Mouse (Mus musculus): Measurements from ENCODE around the gene Pdxp. TPM values are rescaled to one million over a fixed set of nuclear protein-coding genes. Genes with fewer than 3 reads are reported as not detected.

The Pdxp gene
- 1 to 10 TPM; 1.3 to 1.9 TPM for total RNA-seq (2021)
- long read RNA-seq, experiment 1, partial matches to known transcripts, result 0 of 1 reads
- long read RNA-seq, experiment 1, other reads (novel, unspliced or antisense), result 0 of 1 reads
- long read RNA-seq, experiment 2, partial matches to known transcripts, result 0 of 1 reads
- long read RNA-seq, experiment 2, other reads (novel, unspliced or antisense), result 0 of 1 reads

DNA sequence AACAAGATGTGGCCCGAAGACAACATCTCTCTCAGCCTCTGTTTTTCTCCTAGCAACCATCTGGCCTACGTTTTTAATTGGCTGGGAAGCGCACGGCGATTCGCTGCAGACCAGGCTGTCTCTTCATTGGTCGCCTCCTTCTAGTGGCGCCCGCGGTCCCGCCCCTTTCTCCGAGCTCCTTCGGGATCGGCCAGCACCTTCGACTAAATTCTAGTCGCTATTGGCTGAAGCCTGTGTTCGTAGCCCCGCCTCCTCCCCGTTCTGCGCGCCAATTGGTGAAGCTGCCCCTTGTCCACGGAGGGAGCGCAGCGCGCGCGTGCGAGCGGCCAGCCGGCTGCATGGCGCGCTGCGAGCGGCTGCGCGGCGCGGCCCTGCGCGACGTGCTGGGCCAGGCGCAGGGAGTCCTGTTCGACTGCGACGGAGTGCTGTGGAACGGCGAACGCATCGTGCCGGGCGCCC lies at the start of gene Pdxp:
Gene Pdxp, plus strand, starts transcription at position 288 of the 459 bp plus-strand sequence.
- DNase-seq (ENCODE audit: low spot score), result peak; percentile 93

- DNase-seq (ENCODE audit: low spot score), result no peak
Observed at GRCm38 (mm10) chr15:78868398-78868797, 45.3 kb upstream of the Pdxp start.

DNA sequence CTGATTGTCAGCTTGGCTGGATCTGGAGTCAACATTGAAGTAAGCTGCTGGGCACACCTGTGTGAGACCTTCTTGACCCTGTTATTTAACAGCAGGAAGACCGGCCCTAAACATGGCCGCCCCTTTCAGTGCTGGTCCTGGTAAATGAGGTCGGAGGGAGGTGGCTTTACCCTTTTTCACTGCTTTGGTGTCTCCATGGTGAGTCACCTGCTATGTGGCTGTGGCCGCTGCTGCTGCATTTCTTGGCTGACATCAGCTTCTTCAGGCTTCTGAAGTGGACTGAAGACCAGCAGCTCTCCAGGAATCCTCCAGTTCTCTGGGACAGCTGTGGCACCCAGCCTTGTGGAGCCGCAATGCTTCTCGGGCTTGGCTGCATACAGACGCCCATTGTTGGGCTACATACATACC lies 44.9 kb upstream of the Pdxp start:
- DNase-seq (ENCODE audit: low spot score), result no peak

DNA sequence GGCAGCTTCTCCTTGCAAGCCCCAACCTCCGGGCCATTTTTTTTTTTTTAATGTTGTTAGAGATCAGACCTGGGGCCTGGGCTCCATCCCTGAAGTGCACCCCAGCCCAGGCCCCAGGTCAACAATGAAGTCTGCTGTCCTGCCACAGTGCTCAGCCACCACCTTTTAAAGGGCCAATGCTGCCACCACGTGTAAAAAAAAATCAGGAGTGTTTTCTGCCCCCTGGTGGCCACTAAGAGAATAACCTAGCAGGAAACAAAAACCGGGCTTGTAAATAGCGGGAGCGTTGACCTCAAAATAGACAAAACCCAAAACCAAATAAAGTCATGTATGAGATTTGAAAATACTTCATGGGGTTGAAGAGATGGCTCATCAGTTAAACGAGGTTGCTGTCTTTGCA lies 43.9 kb upstream of the Pdxp start:
- peak; percentile 51 for DNase-seq (ENCODE audit: low spot score)

GRCm38 (mm10) chr15:78872021-78872608 lies 41.6 kb upstream of the Pdxp start:
- DNase-seq (ENCODE audit: low spot score), result no peak

DNA sequence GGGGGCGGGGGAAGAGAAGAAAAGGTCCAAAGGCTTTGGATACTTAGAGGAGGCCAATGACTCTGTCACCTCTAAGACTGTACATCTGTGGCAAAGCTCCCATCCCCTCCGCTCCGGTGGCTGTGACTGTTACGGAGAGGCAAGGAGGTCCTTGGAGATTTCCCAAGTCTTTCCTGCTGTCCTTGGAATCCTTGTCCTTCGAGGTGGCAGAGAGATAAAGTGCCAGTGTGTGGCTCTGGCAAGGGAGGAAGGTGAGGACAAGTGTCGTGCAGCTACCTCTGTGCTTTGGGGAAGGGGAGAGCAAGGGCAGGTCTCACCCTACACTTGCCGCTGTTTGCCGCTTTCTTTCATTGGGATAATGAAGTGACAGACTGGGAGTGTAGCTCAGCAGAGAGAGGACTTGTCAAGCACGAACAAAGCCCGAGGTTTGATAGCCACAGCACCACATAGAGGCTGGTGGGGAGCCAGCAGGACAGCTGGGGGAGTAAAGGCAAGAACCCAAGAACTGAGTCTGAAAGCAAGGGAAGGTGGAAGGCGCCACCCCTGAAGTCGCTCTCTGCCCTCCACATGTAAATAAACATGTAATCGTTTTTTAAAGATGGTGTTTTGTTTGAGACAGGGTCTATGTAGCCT lies 39.8 kb upstream of the Pdxp start:
- DNase-seq (ENCODE audit: low spot score), result no peak

DNA sequence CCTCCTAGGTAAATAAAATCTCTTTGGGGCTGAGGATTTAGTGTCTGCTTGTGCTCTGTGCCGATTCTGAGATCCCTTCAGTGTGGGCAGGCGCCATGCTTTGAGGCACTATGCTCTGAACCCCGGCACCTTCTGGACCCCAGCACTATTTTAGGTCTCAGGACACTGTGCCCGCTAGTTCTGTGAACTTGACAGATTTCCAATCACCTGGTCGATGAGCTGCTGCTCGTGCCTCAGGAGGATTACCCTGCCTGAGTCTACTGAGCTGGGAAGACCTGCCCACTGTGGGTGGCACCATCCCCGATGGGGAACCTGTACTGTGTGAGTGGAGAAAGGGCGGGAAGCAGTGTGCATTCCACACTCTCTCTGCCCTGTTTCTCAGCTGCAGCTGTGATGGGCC lies 38.7 kb upstream of the Pdxp start:
- no peak for DNase-seq (ENCODE audit: low spot score)

DNA sequence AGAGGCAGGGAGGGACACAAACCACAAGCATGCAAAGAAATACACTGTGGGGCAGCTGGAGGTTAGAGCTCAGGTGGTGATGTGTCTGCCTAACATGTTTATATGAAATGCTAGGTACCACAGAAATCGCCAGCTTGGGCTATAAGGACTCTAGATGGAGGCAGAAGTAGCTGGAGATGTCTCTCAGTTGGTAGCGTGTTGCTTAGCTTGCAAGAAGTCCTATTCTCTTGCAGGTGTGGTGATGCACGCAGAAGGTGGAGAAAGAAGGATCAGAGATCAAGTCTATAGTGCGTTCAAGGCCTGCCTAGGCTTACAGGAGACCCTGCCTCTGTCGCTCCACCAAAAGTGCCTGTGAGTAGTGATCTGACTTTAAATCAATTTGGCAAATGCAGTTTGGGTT lies 38.2 kb upstream of the Pdxp start:
- DNase-seq (ENCODE audit: low spot score), result no peak

GRCm38 (mm10) chr15:78876258-78876696 lies 37.4 kb upstream of the Pdxp start:
- DNase-seq (ENCODE audit: low spot score), result peak; percentile 68

- DNase-seq (ENCODE audit: low spot score), result peak; percentile 95
Observed at GRCm38 (mm10) chr15:78876991-78877809, 36.5 kb upstream of the Pdxp start, which contains the start of gene Gga1. Gene Gga1 (plus strand): TSS chr15:78877190.

- no peak for DNase-seq (ENCODE audit: low spot score)
Observed at GRCm38 (mm10) chr15:78877810-78878390, 35.8 kb upstream of the Pdxp start.

DNA sequence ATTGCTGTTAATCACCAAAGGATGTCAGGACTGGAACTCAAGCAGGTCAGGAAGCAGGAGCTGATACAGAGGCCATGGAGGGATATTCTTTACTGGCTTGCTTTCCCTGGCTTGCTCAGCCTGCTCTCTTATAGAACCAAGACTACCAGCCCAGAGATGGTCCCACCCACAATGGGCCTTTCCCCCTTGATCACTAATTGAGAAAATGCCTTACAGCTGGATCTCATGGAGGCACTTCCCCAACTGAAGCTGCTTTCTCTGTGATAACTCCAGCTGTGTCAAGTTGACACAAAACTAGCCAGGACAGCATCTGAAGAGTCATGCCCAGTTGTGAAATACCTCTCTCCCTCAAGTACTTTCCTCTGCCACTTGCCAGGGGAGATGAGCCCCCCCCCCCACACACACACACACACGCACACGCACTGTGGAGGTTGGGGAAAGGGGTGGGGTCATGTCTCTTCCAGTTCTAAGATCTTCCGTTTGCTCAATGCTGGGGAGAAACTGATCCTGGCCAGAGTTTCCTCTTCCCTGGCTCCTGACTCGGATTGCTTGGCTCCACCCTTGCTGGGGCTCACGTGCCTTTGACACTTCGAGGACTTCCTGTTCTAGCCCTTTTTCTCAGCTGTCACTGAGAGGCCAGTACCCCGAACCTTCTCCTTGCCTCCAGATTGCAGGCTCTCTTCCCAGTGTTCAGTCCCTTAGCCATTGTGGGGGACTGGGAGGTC lies 34.8 kb upstream of the Pdxp start:
- peak; percentile 38 for DNase-seq (ENCODE audit: low spot score)

DNA sequence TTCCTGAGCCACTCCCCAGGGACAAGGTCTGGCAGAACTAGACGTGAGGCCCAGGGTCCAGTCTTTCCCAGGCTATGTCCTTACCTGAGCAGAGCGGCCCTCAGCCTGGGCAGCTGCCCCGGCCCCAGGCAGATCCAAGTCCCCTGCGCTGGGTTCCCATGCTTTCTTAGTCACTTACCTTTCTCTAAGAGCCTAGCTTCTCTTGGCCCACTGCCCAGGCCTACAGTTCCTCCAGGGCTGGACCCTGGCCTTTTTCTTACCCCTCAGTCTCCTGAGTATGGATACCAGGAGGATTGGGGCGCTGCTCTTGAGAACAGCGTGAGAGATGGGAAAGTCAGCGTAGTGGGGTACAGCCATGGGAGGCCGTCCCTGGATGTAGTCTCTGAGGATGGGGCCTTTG lies 33.3 kb upstream of the Pdxp start:
- no peak for DNase-seq (ENCODE audit: low spot score)

GRCm38 (mm10) chr15:78881828-78882227 lies 31.9 kb upstream of the Pdxp start:
- no peak for DNase-seq (ENCODE audit: low spot score)

DNA sequence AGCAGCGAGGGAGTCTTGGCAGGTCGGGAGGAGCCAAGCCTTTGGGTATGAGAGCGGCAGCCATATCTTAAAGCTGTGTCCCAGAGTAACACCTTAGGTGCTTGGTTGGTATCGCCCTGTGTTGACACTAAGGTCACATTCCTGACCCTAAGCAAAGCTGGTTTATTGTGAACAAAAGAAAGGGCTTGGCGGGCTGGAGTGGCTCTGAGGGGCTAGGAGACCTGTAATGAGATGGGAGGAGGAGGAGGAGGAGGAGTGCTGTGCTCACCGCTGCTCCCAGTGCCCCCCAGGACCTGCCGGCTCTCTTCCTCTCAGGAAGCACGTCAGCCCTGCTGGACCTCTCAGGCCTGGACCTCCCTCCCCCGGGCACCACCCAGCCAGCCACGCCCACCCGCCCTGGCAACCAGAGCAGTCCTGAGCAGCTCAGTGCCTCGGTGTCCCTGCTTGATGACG lies 24.3 kb upstream of the Pdxp start:
- no peak for DNase-seq (ENCODE audit: low spot score)

DNA sequence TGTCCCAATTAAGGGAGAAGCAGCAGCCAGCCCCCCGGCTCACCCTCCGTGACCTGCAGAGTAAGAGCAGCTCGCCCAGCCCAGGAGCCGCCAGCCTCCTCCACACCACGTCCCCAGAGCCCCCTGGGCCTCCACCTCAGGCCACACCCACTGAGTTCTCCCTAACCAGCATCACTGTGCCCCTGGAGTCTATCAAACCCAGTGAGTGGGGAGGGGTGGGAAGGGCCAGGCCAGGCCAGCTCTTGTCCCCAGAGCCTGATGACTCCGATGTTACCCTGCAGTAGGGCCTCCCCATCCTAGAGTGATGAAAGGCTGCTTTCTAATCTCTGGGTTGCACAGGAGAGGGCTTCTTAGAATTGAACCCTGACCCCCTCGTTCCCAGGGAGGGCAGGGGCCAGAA lies 21.3 kb upstream of the Pdxp start:
- DNase-seq (ENCODE audit: low spot score), result no peak

DNA sequence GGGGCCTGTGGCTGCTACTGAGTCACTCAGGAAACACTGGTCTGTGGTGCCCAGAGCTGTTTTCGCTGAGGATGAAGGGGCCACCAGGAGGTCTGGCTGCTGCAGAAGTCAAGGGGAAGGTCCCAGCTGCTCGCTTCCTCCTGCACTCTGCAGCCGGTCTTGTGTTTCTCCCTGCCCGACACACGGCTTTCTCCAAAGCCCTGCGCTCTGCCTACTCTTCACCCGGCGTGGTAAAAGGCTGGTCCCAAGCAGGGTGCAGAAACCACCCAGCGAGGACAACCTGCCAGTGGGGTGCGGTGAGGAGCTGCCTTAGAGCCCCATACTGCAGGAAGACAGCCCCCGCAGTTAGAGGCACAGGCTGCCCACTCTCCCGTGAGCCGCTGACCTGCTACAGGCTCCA lies 19.0 kb upstream of the Pdxp start:
- no peak for DNase-seq (ENCODE audit: low spot score)

- DNase-seq (ENCODE audit: low spot score), result no peak
Observed at GRCm38 (mm10) chr15:78895741-78896140, 18.0 kb upstream of the Pdxp start.

- no peak for DNase-seq (ENCODE audit: low spot score)
Observed at GRCm38 (mm10) chr15:78896149-78896548, 17.6 kb upstream of the Pdxp start.

DNA sequence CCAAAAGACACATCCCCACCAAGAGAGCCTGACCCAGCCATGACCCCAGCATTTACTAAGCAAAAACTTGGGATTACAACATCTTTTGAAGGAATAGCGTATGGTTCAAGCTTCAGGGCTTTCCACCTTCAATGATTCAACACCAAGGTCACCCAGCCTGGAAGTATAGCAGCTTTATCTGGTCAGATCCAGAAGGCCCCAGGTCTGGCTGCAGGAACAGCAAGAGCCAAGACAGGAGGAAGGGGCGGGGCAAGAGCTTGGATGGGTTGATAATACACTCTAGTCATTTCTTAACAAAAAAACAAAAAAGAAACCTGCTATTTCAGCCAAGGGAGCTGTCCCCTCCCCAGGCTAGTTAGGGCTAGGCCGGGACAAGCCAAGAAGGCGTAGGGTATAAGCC lies 16.2 kb upstream of the Pdxp start:
- no peak for DNase-seq (ENCODE audit: low spot score)

DNA sequence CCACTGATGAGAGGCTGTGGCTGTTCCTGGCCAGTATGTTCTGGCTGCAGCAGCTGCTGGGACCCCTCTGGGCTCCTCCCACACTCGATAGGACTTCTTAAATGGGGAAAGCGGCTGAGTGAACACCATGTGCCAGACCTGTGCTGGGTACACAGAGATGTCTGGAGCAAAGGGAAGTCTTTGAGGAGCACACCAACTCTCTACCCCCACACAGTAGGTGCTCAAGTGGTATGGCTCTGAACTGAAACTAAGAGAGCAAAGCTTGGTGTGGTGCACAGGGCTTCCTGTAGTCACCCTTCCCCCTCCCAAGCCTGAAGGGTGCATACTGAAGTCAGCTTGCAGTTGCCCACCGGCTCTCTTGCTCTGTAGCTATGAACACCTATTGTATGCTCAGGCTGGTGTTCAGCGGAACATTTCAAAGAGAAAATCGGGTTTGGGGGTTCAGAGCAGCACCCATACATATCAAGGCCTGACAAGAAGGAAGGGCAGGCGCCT lies 15.2 kb upstream of the Pdxp start:
- DNase-seq (ENCODE audit: low spot score), result no peak

Measured in gastrocnemius, adult 18-20 months (tissue).